Mouse (Mus musculus) liver, postnatal 0 days (tissue): ENCODE measurements around the gene Lmnb2.

Experiments
- CTCF ChIP-seq: sonication (generic); IDR thresholded peaks from 2 replicates; pipeline ENCODE4 v1.5.1; 2016; ENCODE audit warnings: antibody characterized with exemption, low read depth
- EP300 ChIP-seq: IDR thresholded peaks from 2 replicates; pipeline ENCODE4 v1.6.1; 2016; ENCODE audit warnings: antibody characterized with exemption, low read depth, mild to moderate bottlenecking

DNA sequence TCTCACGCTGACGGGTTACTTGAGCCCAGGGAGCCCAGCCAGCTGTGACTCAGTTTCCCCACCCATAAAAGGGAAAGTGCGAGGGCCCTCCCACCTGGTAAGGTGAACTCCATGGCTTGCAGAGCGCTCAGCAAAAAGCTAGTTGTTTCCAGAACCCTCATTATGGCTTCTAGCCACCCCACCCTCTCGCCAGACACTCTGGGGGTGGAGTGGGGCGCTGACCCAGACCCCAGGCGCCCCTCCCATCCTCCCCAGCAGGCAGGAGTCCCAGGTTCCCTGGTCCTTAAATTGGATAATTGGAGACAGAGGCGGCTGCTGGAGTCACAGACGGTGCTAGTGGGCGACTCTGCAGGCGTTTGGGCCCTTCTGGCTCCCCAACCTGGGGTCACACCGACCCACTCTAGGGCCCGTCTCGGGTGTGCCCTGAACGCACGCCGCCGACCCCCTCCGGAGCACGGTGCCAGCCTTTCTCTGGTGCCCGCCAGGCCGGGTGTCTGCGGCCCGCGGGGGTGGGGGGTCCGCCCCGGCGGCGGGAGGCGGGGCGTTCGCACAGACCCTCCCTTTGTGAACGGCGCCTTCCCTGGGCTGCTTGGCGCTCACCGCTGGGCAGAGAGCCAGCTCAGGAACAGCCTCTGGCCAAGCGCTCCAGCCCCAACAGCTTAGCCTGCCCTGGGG is 18.2 kb upstream of the Lmnb2 start:
- TF ChIP-seq EP300 (no peak), CTCF (no peak)
